Mouse (Mus musculus) ES-Bruce4 (cell line): ENCODE data around the gene Traf5. TPM values are rescaled to one million over a fixed set of nuclear protein-coding genes. Genes with fewer than 3 reads are reported as not detected.

Experiments
- H3K27ac ChIP-seq: 2 replicates; pipeline ENCODE4 v1.5.1; 2012; ENCODE audit warnings: low read length, inconsistent platforms; ENCODE audit not compliant: insufficient read depth
- H3K27me3 ChIP-seq: 2 replicates; pipeline ENCODE4 v1.6.1; 2012; ENCODE audit warnings: mild to moderate bottlenecking, low read length, inconsistent platforms; ENCODE audit not compliant: control insufficient read depth, poor library complexity, insufficient read depth, severe bottlenecking
- H3K36me3 ChIP-seq: 2 replicates; pipeline ENCODE4 v1.6.1; 2012; ENCODE audit warnings: inconsistent platforms, mild to moderate bottlenecking, low read length, moderate library complexity; ENCODE audit not compliant: control insufficient read depth, poor library complexity, insufficient read depth, severe bottlenecking
- H3K4me1 ChIP-seq: one replicate; pipeline ENCODE4 v1.8.1; 2011; ENCODE audit warnings: low read length; ENCODE audit not compliant: control insufficient read depth, insufficient read depth
- H3K4me3 ChIP-seq: 2 replicates; pipeline ENCODE4 v1.5.1; 2011; ENCODE audit warnings: low read depth, mild to moderate bottlenecking, low read length
- H3K9ac ChIP-seq: 2 replicates; pipeline ENCODE4 v1.6.1; 2012; ENCODE audit warnings: low read depth, mild to moderate bottlenecking, inconsistent platforms; ENCODE audit not compliant: poor library complexity, severe bottlenecking
- H3K9me3 ChIP-seq: replicated peaks from 2 replicates; pipeline ENCODE4 v1.6.1; 2012; ENCODE audit warnings: mild to moderate bottlenecking, low read length, inconsistent platforms; ENCODE audit not compliant: control insufficient read depth, poor library complexity, insufficient read depth, severe bottlenecking
- CTCF ChIP-seq: IDR thresholded peaks from one replicate; pipeline ENCODE4 v1.8.1; 2011; ENCODE audit warnings: low read depth, low read length
- EP300 ChIP-seq: IDR thresholded peaks from 2 replicates; pipeline ENCODE4 v1.6.1; 2011; ENCODE audit warnings: low read depth, low read length; ENCODE audit not compliant: insufficient read depth
- POLR2A ChIP-seq: IDR thresholded peaks from one replicate; pipeline ENCODE4 v1.8.1; 2011; ENCODE audit warnings: low read length; ENCODE audit not compliant: insufficient read depth
- polyA plus RNA-seq: library from polyadenylated mRNA; stranded (reverse); fragments of >200 nt; gene quantifications from 2 replicates; pipeline ENCODE4 v1.2.4, GENCODE M21; 2011; ENCODE audit warnings: low read depth; ENCODE audit not compliant: missing spikeins, insufficient read depth, insufficient read length

Gene Traf5
- polyA plus RNA-seq, 1 experiment: 0.81 TPM

DNA sequence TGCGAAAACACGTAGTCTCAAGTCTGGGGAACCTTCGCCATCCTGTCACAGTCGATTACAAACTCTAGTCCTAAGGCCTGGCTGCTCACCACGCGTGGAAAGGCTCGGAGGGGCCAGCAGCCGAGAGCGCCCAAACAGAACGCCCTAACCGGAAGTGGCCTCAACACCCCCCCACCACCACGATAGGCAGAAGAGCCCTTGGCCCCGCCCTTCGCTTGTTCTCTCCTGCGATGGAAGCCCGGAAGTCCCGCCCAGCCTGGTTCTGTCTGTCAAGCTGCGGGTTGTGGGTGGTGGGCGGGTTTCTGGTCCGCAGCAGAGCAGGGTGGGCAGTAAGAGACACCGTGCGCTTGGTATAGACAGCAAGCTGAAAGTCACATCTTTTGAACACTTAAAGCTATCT is 102.4 kb downstream of the Traf5 start:
- TF ChIP-seq CTCF (no peak), POLR2A (no peak), EP300 (no peak)
- Histone ChIP-seq H3K9me3 (no peaks in the 10 kb centered on the region), H3K4me3 (peak overlapping the region; percentile 99), H3K36me3 (no peaks in the 10 kb centered on the region), H3K9ac (peak overlapping the region; percentile 69), H3K4me1 (no peaks in the 10 kb centered on the region), H3K27me3 (no peaks in the 10 kb centered on the region), H3K27ac (no peak overlapping the region)

GRCm38 (mm10) chr1:191989060-191989459 is 103.3 kb downstream of the Traf5 start:
- Histone ChIP-seq H3K4me1 (no peaks in the 10 kb centered on the region), H3K36me3 (no peaks in the 10 kb centered on the region), H3K9me3 (no peaks in the 10 kb centered on the region), H3K4me3 (no peak overlapping the region), H3K27me3 (no peaks in the 10 kb centered on the region), H3K27ac (no peak overlapping the region), H3K9ac (no peak overlapping the region)
- TF ChIP-seq EP300 (no peak), POLR2A (no peak), CTCF (no peak)

DNA sequence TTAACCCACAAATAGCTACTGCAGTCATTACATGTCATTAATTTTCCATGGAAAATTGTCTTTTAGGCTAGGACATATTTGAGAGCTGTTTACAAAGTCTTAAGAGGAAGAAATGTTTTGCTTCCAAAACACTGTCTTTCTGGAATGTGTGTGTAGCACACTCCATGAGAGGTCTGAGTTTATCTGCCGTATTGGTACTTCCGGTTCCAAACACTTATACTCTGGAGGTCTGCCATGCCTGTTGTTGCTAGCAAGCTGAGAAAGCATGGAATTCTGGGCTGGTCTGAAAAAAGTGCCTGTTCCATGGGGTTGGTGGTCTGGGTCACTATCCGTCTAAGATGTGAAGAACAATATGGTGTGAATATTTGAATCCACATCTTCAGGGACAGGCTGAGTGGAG is 103.7 kb downstream of the Traf5 start:
- no peak for TF ChIP-seq POLR2A
- TF ChIP-seq CTCF: no peak
- no peak for TF ChIP-seq EP300
- Histone ChIP-seq H3K4me3 (no peak overlapping the region), H3K9me3 (no peaks in the 10 kb centered on the region), H3K27ac (no peak overlapping the region), H3K36me3 (no peaks in the 10 kb centered on the region), H3K4me1 (no peaks in the 10 kb centered on the region), H3K27me3 (no peaks in the 10 kb centered on the region), H3K9ac (no peak overlapping the region)

- H3K4me3 ChIP-seq: no peak overlapping the region
- H3K36me3 ChIP-seq: no peaks in the 10 kb centered on the region
- no peak for TF ChIP-seq POLR2A
- no peak for TF ChIP-seq CTCF
- no peak for TF ChIP-seq EP300
- H3K27me3 ChIP-seq: no peaks in the 10 kb centered on the region
- no peaks in the 10 kb centered on the region for H3K4me1 ChIP-seq
- no peak overlapping the region for H3K27ac ChIP-seq
- H3K9ac ChIP-seq: no peak overlapping the region
- H3K9me3 ChIP-seq: no peaks in the 10 kb centered on the region
Observed at GRCm38 (mm10) chr1:191987481-191987769, 104.9 kb downstream of the Traf5 start.

GRCm38 (mm10) chr1:191986674-191987480 is 105.5 kb downstream of the Traf5 start:
- H3K27ac ChIP-seq: no peak overlapping the region
- H3K36me3 ChIP-seq: no peaks in the 10 kb centered on the region

GRCm38 (mm10) chr1:191981426-191982102 is 110.8 kb downstream of the Traf5 start:
- no peak overlapping the region for H3K4me3 ChIP-seq
- no peak overlapping the region for H3K27ac ChIP-seq
- TF ChIP-seq CTCF: no peak
- no peak for TF ChIP-seq EP300
- no peak for TF ChIP-seq POLR2A
- no peaks in the 10 kb centered on the region for H3K27me3 ChIP-seq
- H3K36me3 ChIP-seq: no peaks in the 10 kb centered on the region
- H3K9me3 ChIP-seq: no peaks in the 10 kb centered on the region
- no peaks in the 10 kb centered on the region for H3K4me1 ChIP-seq
- no peak overlapping the region for H3K9ac ChIP-seq

More at GRCm38 (mm10) chr1:191986674-191987480, 105.5 kb downstream of the Traf5 start:
- TF ChIP-seq POLR2A (no peak), CTCF (no peak), EP300 (no peak)
- no peaks in the 10 kb centered on the region for H3K27me3 ChIP-seq
- H3K9me3 ChIP-seq: no peaks in the 10 kb centered on the region
- no peak overlapping the region for H3K4me3 ChIP-seq
- H3K4me1 ChIP-seq: no peaks in the 10 kb centered on the region
- no peak overlapping the region for H3K9ac ChIP-seq
